Mouse (Mus musculus): ENCODE results near the gene Lgals3. TPM values are rescaled to one million over a fixed set of nuclear protein-coding genes. Genes with fewer than 3 reads are reported as not detected.

Gene Lgals3
- total and polyA plus RNA-seq, 3 experiments = 0.29 to 1.8 TPM; not detected in 1

- DNase-seq (ENCODE audit: extremely low read depth) = no peak
- Histone ChIP-seq H3K4me3 (replicated peaks in 1 of 3; ENCODE audit: low read depth in 2 of 3, low read length in 2 of 3, poor library complexity in 1 of 3) (no peak overlapping the region), H3K36me3 (replicated peaks in 1 of 2; ENCODE audit: control insufficient read depth in 1 of 2, insufficient read depth in 1 of 2, low read length in 1 of 2) (no peaks in the 10 kb centered on the region), H3K27me3 (replicated peaks) (no peaks in the 10 kb centered on the region), H3K79me2 (replicated peaks; ENCODE audit: control insufficient read depth, extremely low read depth, insufficient read depth, poor library complexity, severe bottlenecking) (no peaks in the 10 kb centered on the region), H3K4me1 (ENCODE audit: control insufficient read depth in 1 of 2, insufficient read depth in 2 of 2) (peaks cover 7 to 23% of the 10 kb centered on the region in 2 experiments), H3K4me2 (ENCODE audit: insufficient read depth, low read depth, poor library complexity, severe bottlenecking) (no peak overlapping the region), H3K27ac (ENCODE audit: insufficient read depth, low read depth) (no peak overlapping the region), H3K9me3 (replicated peaks; ENCODE audit: low read length) (no peaks in the 10 kb centered on the region), H3K9ac (ENCODE audit: insufficient read depth, low read depth) (no peak overlapping the region)
- in situ Hi-C loops (cut with MboI; ENCODE audit: low pct_ligation_motif_present, low pct_unique_long_range_greater_than_20kb, low sequenced_read_pairs) = no loop called here
- TF ChIP-seq NRF1 (IDR thresholded peaks at IDR 0.05; ENCODE audit: low read depth, low read length) (no peak), CTCF (conservative IDR thresholded peaks at IDR 0.05 in 1 of 2, IDR thresholded peaks at IDR 0.05 in 1 of 2; ENCODE audit: low read depth in 2 of 2, low read length in 2 of 2) (no peak), BHLHE40 (IDR thresholded peaks at IDR 0.05; ENCODE audit: low read depth, low read length) (no peak), HCFC1 (IDR thresholded peaks at IDR 0.05; ENCODE audit: low read depth, low read length) (no peak), E2F4 (IDR thresholded peaks at IDR 0.05; ENCODE audit: insufficient replicate concordance, low read depth, low read length) (no peak), KAT2A (IDR thresholded peaks at IDR 0.05; ENCODE audit: insufficient replicate concordance, low read length) (no peak), EP300 (IDR thresholded peaks at IDR 0.05; ENCODE audit: low read length) (no peak), MYC (IDR thresholded peaks at IDR 0.05; ENCODE audit: low read depth, low read length) (no peak), ZNF384 (IDR thresholded peaks at IDR 0.05; ENCODE audit: low read depth, low read length) (no peak), MAFK (IDR thresholded peaks at IDR 0.05; ENCODE audit: insufficient replicate concordance, low read length) (no peak)
- dilution Hi-C loops (cut with MboI; ENCODE audit: extremely low pct_ligation_motif_present, extremely low pct_unique_long_range_greater_than_20kb, low sequenced_read_pairs) = no loop called here
Measured at GRCm38 (mm10) chr14:47366881-47367321, 650 bp upstream of the Lgals3 start.

- no peak overlapping the region for H3K4me3 ChIP-seq (replicated peaks in 1 of 3; ENCODE audit: low read depth in 2 of 3, low read length in 2 of 3, poor library complexity in 1 of 3)
- no peak overlapping the region for H3K27ac ChIP-seq (ENCODE audit: insufficient read depth, low read depth)
- no peaks in the 10 kb centered on the region for H3K27me3 ChIP-seq (replicated peaks)
- TF ChIP-seq CTCF (conservative IDR thresholded peaks at IDR 0.05 in 1 of 2, IDR thresholded peaks at IDR 0.05 in 1 of 2; ENCODE audit: low read depth in 2 of 2, low read length in 2 of 2) = no peak
- no peak for TF ChIP-seq SMC3 (IDR thresholded peaks at IDR 0.05; ENCODE audit: low read depth, low read length)
- TF ChIP-seq EP300 (IDR thresholded peaks at IDR 0.05; ENCODE audit: low read length) = no peak
- no peak for TF ChIP-seq RCOR1 (conservative IDR thresholded peaks at IDR 0.05; ENCODE audit: low read depth, low read length)
- no peak for TF ChIP-seq ZC3H11A (IDR thresholded peaks at IDR 0.05; ENCODE audit: low read depth, low read length)
- no peak for TF ChIP-seq JUND (conservative IDR thresholded peaks at IDR 0.05; ENCODE audit: low read depth, low read length)
- no peak for TF ChIP-seq IRF4 (IDR thresholded peaks at IDR 0.05; ENCODE audit: low read depth, low read length)
- TF ChIP-seq GABPA (IDR thresholded peaks at IDR 0.05; ENCODE audit: insufficient replicate concordance, low read depth, low read length) = no peak
- TF ChIP-seq POLR2A (IDR thresholded peaks at IDR 0.05; ENCODE audit: low read depth, low read length) = no peak
- TF ChIP-seq POLR2AphosphoS2 (IDR thresholded peaks at IDR 0.05; ENCODE audit: low read depth, low read length) = no peak
- TF ChIP-seq MAX (IDR thresholded peaks at IDR 0.05; ENCODE audit: low read length) = no peak
- no peak for TF ChIP-seq PAX5 (IDR thresholded peaks at IDR 0.05; ENCODE audit: low read length)
- no peak for TF ChIP-seq E2F4 (IDR thresholded peaks at IDR 0.05; ENCODE audit: insufficient replicate concordance, low read depth, low read length)
- TF ChIP-seq UBTF (IDR thresholded peaks at IDR 0.05; ENCODE audit: low read depth, low read length) = no peak
- no peak for TF ChIP-seq RAD21 (IDR thresholded peaks at IDR 0.05; ENCODE audit: low read depth, low read length)
- TF ChIP-seq ELF1 (IDR thresholded peaks at IDR 0.05; ENCODE audit: low read depth, low read length) = no peak
- TF ChIP-seq MAZ (IDR thresholded peaks at IDR 0.05; ENCODE audit: low read depth, low read length) = no peak
- no peak for TF ChIP-seq MXI1 (IDR thresholded peaks at IDR 0.05; ENCODE audit: low read depth, low read length)
- no peak for TF ChIP-seq MAFK (IDR thresholded peaks at IDR 0.05; ENCODE audit: insufficient replicate concordance, low read length)
- no peaks in the 10 kb centered on the region for H3K9me3 ChIP-seq (replicated peaks; ENCODE audit: low read length)
- in situ Hi-C loops (cut with MboI; ENCODE audit: low pct_ligation_motif_present, low pct_unique_long_range_greater_than_20kb, low sequenced_read_pairs) = no loop called here
- no peak overlapping the region for H3K4me2 ChIP-seq (ENCODE audit: insufficient read depth, low read depth, poor library complexity, severe bottlenecking)
- no peaks in the 10 kb centered on the region for H3K79me2 ChIP-seq (replicated peaks; ENCODE audit: control insufficient read depth, extremely low read depth, insufficient read depth, poor library complexity, severe bottlenecking)
- dilution Hi-C loops (cut with MboI; ENCODE audit: extremely low pct_ligation_motif_present, extremely low pct_unique_long_range_greater_than_20kb, low sequenced_read_pairs) = no loop called here
- H3K4me1 ChIP-seq (ENCODE audit: control insufficient read depth in 1 of 2, insufficient read depth in 2 of 2) = peaks cover 4 to 14% of the 10 kb centered on the region in 2 experiments; a peak in 2 of 4 replicates
- no peaks in the 10 kb centered on the region for H3K36me3 ChIP-seq (replicated peaks in 1 of 2; ENCODE audit: control insufficient read depth in 1 of 2, insufficient read depth in 1 of 2, low read length in 1 of 2)
- H3K9ac ChIP-seq (ENCODE audit: insufficient read depth, low read depth) = no peak overlapping the region
- DNase-seq (ENCODE audit: extremely low read depth) = no peak
Measured at GRCm38 (mm10) chr14:47369741-47370140, 2.2 kb downstream of the Lgals3 start.

Data from CH12.LX (cell line).